Mouse (Mus musculus) heart, postnatal 0 days (tissue): ENCODE data around the gene Eif4e1b. TPM values are rescaled to one million over a fixed set of nuclear protein-coding genes. Genes with fewer than 3 reads are reported as not detected.

Source experiments
- ATAC-seq: fragments of 200-750 bp; cut with Nextera tagmentation; 2 replicates; pipeline ENCODE4 v1.8.0; 2017; ENCODE audit warnings: low read depth, moderate number of reproducible peaks, moderate library complexity; ENCODE audit not compliant: insufficient read depth
- DNase-seq: peaks from one replicate; pipeline ENCODE4 v3.0.0-alpha.2; 2016; ENCODE audit warnings: low spot score
- H3K27ac ChIP-seq: fragments of 300-500 bp; sonication (generic); 2 replicates; pipeline ENCODE4 v1.5.1; 2014; ENCODE audit warnings: low read depth, mild to moderate bottlenecking
- H3K27me3 ChIP-seq: fragments of 300-500 bp; sonication (generic); 2 replicates; pipeline ENCODE4 v1.6.1; 2014; ENCODE audit warnings: low read length, mixed read lengths; ENCODE audit not compliant: control insufficient read depth, insufficient read depth
- H3K36me3 ChIP-seq: fragments of 300-500 bp; sonication (generic); replicated peaks from 2 replicates; pipeline ENCODE4 v1.6.1; 2014; ENCODE audit warnings: low read length, mixed read lengths; ENCODE audit not compliant: control insufficient read depth, insufficient read depth
- H3K4me1 ChIP-seq: fragments of 300-500 bp; sonication (generic); 2 replicates; pipeline ENCODE4 v1.6.1; 2014; ENCODE audit warnings: antibody characterized with exemption; ENCODE audit not compliant: control insufficient read depth, insufficient read depth
- H3K4me2 ChIP-seq: fragments of 300-500 bp; sonication (generic); 2 replicates; pipeline ENCODE4 v1.6.1; 2014; ENCODE audit warnings: low read depth, mild to moderate bottlenecking, low read length, moderate library complexity
- H3K4me3 ChIP-seq: fragments of 300-500 bp; sonication (generic); 2 replicates; pipeline ENCODE4 v1.5.1; 2014; ENCODE audit warnings: low read depth, low read length
- H3K9ac ChIP-seq: fragments of 300-500 bp; sonication (generic); replicated peaks from 2 replicates; pipeline ENCODE4 v1.6.1; 2014; ENCODE audit warnings: low read depth, low read length, mixed read lengths
- H3K9me3 ChIP-seq: fragments of 300-500 bp; sonication (generic); replicated peaks from 2 replicates; pipeline ENCODE4 v1.6.1; 2016; ENCODE audit warnings: low read length; ENCODE audit not compliant: control insufficient read depth
- CTCF ChIP-seq: IDR thresholded peaks from 2 replicates; pipeline ENCODE4 v1.5.1; 2016; ENCODE audit warnings: antibody characterized with exemption, control low read depth, low read depth
- EP300 ChIP-seq: IDR thresholded peaks from 2 replicates; pipeline ENCODE4 v1.6.1; 2016; ENCODE audit warnings: antibody characterized with exemption, low read depth
- WGBS: fragments of 180-500 bp; shearing (Covaris S2); extraction: QIAGEN DNeasy Blood & Tissue Kit; methylation state at CpG from one replicate; pipeline ENCODE4 v1.1.7; 2014; 5-methylcytosine and 5-hydroxymethylcytosine counted together
- polyA plus RNA-seq: library from polyadenylated mRNA; unstranded; fragments of >200 nt; fragmentation: Nextera tagmentation; extraction: Ambion mirVana; gene quantifications from 2 replicates; pipeline ENCODE4 v1.2.1, GENCODE M21; 2015
- total RNA-seq: library from RNA; depleted of rRNA; stranded (reverse); fragments of >200 nt; gene quantifications from 2 replicates; pipeline ENCODE4 v1.2.3, GENCODE M21; 2014; ENCODE audit warnings: low replicate concordance

Gene Eif4e1b
- total and polyA plus RNA-seq, 2 experiments from 2014 or later = not detected

DNA sequence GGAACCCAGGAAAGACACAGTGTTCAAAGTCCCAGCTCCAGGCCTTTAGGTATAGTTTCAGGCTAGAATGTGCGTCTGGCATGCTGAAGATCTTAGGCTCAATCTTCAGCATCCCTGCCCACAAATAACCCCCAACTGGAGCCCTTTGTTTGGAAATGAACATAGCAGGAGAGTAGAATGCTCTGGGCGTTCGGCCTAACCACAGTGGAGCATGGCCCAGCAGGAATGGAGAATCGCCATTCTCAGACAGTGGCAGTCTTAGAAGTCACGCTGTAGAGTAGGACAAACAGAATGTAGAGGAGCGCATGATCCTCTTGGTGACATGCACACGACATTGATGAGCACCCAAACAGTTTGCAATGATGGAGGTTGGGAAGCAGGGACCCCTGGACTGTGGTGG is 22.9 kb upstream of the Eif4e1b start:
- H3K4me2 ChIP-seq = no peak overlapping the region
- H3K27me3 ChIP-seq = peaks cover 74% of the 10 kb centered on the region
- no peaks in the 10 kb centered on the region; the same call in 1 of the 2 replicates for H3K4me1 ChIP-seq
- H3K36me3 ChIP-seq = no peaks in the 10 kb centered on the region
- no peak for TF ChIP-seq CTCF
- TF ChIP-seq EP300 = no peak
- DNase-seq = no peak
- H3K9me3 ChIP-seq = no peaks in the 10 kb centered on the region
- no peak overlapping the region for H3K4me3 ChIP-seq
- no peak for ATAC-seq
- no peak overlapping the region for H3K9ac ChIP-seq
- WGBS = 79% methylated on average over 7 of the region's 7 CpGs
- no peak overlapping the region for H3K27ac ChIP-seq

DNA sequence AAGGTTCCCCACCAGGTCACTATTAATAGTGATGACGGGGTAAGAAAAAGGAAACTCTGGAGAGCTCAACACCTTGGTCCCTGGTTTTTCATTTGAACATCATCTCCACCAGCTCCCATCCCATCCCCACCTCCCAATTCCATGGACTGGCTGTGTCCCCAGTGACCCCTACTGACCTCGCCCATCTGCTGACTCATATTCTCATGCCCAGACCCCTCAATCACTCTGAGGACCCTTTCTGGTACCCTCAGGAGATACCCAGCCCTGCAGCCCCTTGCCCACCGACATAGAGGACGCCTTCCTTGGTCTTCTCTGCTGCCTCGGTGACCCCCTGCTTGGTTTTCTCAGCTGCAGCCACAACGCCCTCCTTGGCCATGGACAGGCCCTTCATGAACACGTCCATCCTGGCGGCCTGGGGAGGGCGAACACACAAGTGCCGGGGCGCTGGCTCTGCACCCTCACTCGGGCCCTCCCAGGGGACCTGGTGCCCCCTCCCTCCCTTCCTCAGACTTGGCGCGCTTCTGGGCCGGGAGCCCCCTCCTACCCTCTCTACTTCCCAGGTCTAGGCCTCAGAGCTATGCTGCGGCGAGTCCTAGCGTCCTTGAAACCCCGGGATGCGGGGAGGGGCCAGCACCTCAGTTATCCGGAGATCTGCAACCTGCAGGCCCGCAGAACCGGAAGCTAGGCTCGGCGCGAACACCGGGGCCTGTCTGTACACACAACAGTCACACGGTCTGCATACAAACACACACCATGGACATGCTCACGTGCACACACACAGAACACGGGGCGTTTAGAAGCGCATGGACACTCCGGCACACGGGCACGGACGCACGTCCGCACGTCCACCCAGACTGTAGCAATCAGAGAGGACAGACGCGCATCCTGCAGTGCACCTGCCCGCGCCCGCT is 18.3 kb upstream of the Eif4e1b start:
- ATAC-seq (no peak), DNase-seq (no peak)
- Histone ChIP-seq H3K9me3 (no peaks in the 10 kb centered on the region), H3K4me2 (peak overlapping the region; percentile 29), H3K4me1 (no peaks in the 10 kb centered on the region), H3K27ac (no peak overlapping the region), H3K4me3 (peak overlapping the region; percentile 20), H3K9ac (no peak overlapping the region), H3K36me3 (no peaks in the 10 kb centered on the region), H3K27me3 (peaks cover 51% of the 10 kb centered on the region)
- no peak for TF ChIP-seq CTCF
- TF ChIP-seq EP300 = no peak
- 8% methylated on average over 43 of the region's 44 CpGs for WGBS

GRCm38 (mm10) chr13:54766192-54766768 is 17.5 kb upstream of the Eif4e1b start, which contains the start of gene Sncb:
Sncb (minus strand) TSS chr13:54766595.
- 3% methylated on average over 30 of the region's 35 CpGs for whole genome bisulfite sequencing
- Histone ChIP-seq H3K4me3 (peak within 1 kb of the TSS; percentile 20), H3K4me2 (peak within 1 kb of the TSS; percentile 29), H3K27me3 (peaks cover 49% of the 10 kb centered on the region), H3K27ac (no peak within 1 kb of the TSS), H3K9ac (no peak within 1 kb of the TSS), H3K36me3 (no peaks in the 10 kb centered on the region), H3K4me1 (no peaks in the 10 kb centered on the region), H3K9me3 (no peaks in the 10 kb centered on the region)
- DNase-seq (no peak), ATAC-seq (peak; percentile 30; the same call in 1 of the 2 replicates)
- TF ChIP-seq CTCF = peak; percentile 52
- no peak for TF ChIP-seq EP300

DNA sequence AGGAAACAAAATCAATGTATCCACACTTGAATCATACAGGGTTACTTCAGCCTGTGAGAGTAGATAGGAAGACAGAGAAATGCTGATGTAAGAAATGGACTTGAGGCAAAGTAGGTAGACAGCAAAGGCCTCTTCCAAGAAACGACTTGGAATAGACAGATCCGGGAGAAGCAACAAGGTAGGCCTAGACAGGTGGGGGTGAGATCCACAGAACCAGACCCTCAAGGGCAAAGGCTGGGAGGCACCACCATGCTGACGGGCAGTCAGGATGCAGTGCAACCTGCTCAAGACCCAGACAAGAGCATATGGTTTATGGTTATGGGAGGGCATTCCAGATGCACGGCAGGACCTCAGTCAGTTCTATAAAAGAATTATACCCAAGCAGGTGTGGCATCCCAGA is 16.8 kb upstream of the Eif4e1b start:
- no peak for TF ChIP-seq EP300
- no peaks in the 10 kb centered on the region for H3K9me3 ChIP-seq
- H3K27me3 ChIP-seq = peaks cover 49% of the 10 kb centered on the region
- no peaks in the 10 kb centered on the region for H3K36me3 ChIP-seq
- H3K4me2 ChIP-seq = no peak overlapping the region
- H3K4me1 ChIP-seq = no peaks in the 10 kb centered on the region
- H3K9ac ChIP-seq = no peak overlapping the region
- WGBS = 68% methylated on average over 4 of the region's 4 CpGs
- DNase-seq = no peak
- H3K4me3 ChIP-seq = no peak overlapping the region
- no peak for ATAC-seq
- no peak overlapping the region for H3K27ac ChIP-seq

DNA sequence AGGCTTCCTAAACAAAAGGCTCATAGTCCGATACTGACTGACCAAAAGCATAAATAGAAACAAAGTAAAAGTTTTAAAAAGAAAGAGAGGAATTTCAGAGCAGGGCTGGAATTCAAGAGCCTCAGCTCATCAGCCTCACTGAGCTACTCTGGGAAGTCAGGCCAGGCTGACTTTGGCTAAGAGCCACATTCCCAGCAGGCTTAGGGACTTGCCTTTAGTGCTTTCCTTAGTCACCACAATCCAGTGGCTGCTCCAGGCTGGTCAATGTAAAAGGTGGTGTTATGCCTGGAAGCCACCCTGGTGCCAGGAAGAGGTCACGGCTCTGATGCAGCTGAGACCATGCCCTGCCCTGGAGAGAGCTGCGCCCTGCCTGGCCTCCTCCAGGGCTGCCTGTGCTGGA is 3.2 kb upstream of the Eif4e1b start:
- ATAC-seq (no peak), DNase-seq (peak; percentile 23)
- 59% methylated on average over 3 of the region's 3 CpGs for WGBS
- Histone ChIP-seq H3K4me1 (no peaks in the 10 kb centered on the region), H3K27ac (no peak overlapping the region), H3K9ac (no peak overlapping the region), H3K9me3 (no peaks in the 10 kb centered on the region), H3K4me3 (no peak overlapping the region), H3K4me2 (no peak overlapping the region), H3K27me3 (no peaks in the 10 kb centered on the region), H3K36me3 (no peaks in the 10 kb centered on the region)
- TF ChIP-seq CTCF (no peak), EP300 (no peak)
